Mouse (Mus musculus): ENCODE results near the gene Cdk20. TPM values are rescaled to one million over a fixed set of nuclear protein-coding genes. Genes with fewer than 3 reads are reported as not detected.

Cdk20 gene
- polyA plus RNA-seq, 1 experiment from 2014 or later, result 10.8 TPM

GRCm38 (mm10) chr13:64489886-64490285, 57.8 kb downstream of the Cdk20 start:
- H3K27me3 ChIP-seq (ENCODE audit: control insufficient read depth, insufficient read depth, low read length), result no peaks in the 10 kb centered on the region
- H3K4me1 ChIP-seq (ENCODE audit: control insufficient read depth, insufficient read depth, low read length), result no peaks in the 10 kb centered on the region
- no peaks in the 10 kb centered on the region for H3K36me3 ChIP-seq (ENCODE audit: control insufficient read depth, insufficient read depth, low read length)
- no peak overlapping the region for H3K4me3 ChIP-seq (ENCODE audit: low read depth, low read length)
- ATAC-seq (ENCODE audit: insufficient number of reproducible peaks, low FRiP score, low TSS enrichment, low read depth) (no peak), DNase-seq (ENCODE audit: low spot score) (no peak)
- H3K27ac ChIP-seq (replicated peaks; ENCODE audit: low read depth, low read length), result no peak overlapping the region
- H3K9ac ChIP-seq (ENCODE audit: low read length), result no peak overlapping the region
- H3K9me3 ChIP-seq (ENCODE audit: control insufficient read depth, low read length), result no peaks in the 10 kb centered on the region
- 90% methylated on average over 6 of the region's 6 CpGs for WGBS
- no peak overlapping the region for H3K4me2 ChIP-seq (ENCODE audit: low read depth, severe bottlenecking)

Other genes starting within 250 kb of the Cdk20 start
- gene Cdc14b, start 157.0 kb upstream of the Cdk20 start, polyA plus RNA-seq (2014; fragmentation: Nextera tagmentation; extraction: Ambion mirVana), result 39.9 and 41.0 TPM in 2 replicates
- gene Aaed1, start 119.6 kb upstream of the Cdk20 start, polyA plus RNA-seq (2014; fragmentation: Nextera tagmentation; extraction: Ambion mirVana), result 33.1 and 34.0 TPM in 2 replicates
- gene Ctsl, start 61.4 kb upstream of the Cdk20 start, polyA plus RNA-seq (2014; fragmentation: Nextera tagmentation; extraction: Ambion mirVana), result 132 and 133 TPM in 2 replicates
- not detected in 2 replicates for gene Fam240b, start 65.5 kb downstream of the Cdk20 start, polyA plus RNA-seq (2014; fragmentation: Nextera tagmentation; extraction: Ambion mirVana)